Mouse (Mus musculus): ENCODE measurements around the gene Mtr. TPM values are rescaled to one million over a fixed set of nuclear protein-coding genes. Genes with fewer than 3 reads are reported as not detected.

Gene Mtr
- polyA plus RNA-seq, 1 experiment from 2014 or later, result 11.3 TPM

DNA sequence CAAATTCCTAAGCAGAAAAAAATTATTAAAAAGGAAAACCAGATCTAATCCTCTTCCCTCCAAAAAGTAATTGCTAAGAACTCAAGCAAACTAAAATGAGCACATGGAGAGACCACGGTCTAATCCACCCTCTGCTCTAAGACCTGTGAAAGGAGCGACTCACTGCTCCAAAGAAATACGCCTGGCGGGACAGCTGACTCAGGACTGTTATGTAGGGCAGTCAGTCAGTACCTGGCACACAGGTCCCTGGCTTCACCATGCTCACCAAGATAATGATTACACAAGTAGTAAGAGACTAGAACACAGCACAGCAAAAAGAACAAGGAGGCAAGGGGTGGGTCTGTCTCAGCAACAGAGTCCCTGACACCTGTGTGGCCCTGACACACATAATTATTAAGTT is 29.7 kb downstream of the Mtr start:
- Histone ChIP-seq H3K4me2 (replicated peaks) (no peak overlapping the region), H3K27ac (replicated peaks) (no peak overlapping the region), H3K9ac (replicated peaks) (no peak overlapping the region), H3K27me3 (no peaks in the 10 kb centered on the region), H3K4me3 (no peak overlapping the region), H3K9me3 (no peaks in the 10 kb centered on the region), H3K4me1 (no peaks in the 10 kb centered on the region), H3K36me3 (peaks cover 71% of the 10 kb centered on the region)
- WGBS, result 85% methylated on average over 4 of the region's 4 CpGs
- no peak for ATAC-seq (ENCODE audit: low FRiP score, low read depth)

- no peaks in the 10 kb centered on the region for H3K4me1 ChIP-seq
- H3K27ac ChIP-seq (replicated peaks), result no peak overlapping the region
- no peak for ATAC-seq (ENCODE audit: low FRiP score, low read depth)
- H3K9me3 ChIP-seq, result no peaks in the 10 kb centered on the region
- peaks cover 66% of the 10 kb centered on the region for H3K36me3 ChIP-seq
- no peak overlapping the region for H3K9ac ChIP-seq (replicated peaks)
- no peak overlapping the region for H3K4me3 ChIP-seq
- 88% methylated on average over 5 of the region's 5 CpGs for WGBS
- H3K27me3 ChIP-seq, result no peaks in the 10 kb centered on the region
- no peak overlapping the region for H3K4me2 ChIP-seq (replicated peaks)
Measured at GRCm38 (mm10) chr13:12227606-12228005, 30.3 kb downstream of the Mtr start.

DNA sequence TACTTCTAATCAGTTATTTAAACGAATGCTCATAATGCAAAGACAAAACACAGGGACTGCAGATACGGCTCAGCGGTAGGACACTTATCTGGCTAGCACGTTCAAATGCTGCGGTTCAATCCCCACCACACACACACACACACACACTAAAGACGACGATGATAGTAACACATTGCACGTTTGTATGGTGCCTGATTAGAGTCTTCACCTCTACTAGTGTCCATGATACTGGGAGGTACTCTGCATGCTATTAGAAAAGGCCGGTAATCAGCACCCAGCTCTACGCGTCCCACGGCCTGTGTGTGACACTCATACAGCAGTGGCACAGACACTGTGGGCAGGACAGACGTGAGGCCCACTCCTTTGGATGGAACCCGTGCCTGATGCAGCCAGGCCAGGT is 39.3 kb downstream of the Mtr start:
- Histone ChIP-seq H3K4me2 (replicated peaks) (no peak overlapping the region), H3K27ac (replicated peaks) (no peak overlapping the region), H3K4me3 (no peak overlapping the region), H3K9ac (replicated peaks) (no peak overlapping the region), H3K4me1 (no peaks in the 10 kb centered on the region), H3K9me3 (no peaks in the 10 kb centered on the region), H3K27me3 (no peaks in the 10 kb centered on the region), H3K36me3 (peaks cover 46% of the 10 kb centered on the region)
- ATAC-seq (ENCODE audit: low FRiP score, low read depth), result no peak
- WGBS, result 96% methylated on average over 14 of the region's 14 CpGs

DNA sequence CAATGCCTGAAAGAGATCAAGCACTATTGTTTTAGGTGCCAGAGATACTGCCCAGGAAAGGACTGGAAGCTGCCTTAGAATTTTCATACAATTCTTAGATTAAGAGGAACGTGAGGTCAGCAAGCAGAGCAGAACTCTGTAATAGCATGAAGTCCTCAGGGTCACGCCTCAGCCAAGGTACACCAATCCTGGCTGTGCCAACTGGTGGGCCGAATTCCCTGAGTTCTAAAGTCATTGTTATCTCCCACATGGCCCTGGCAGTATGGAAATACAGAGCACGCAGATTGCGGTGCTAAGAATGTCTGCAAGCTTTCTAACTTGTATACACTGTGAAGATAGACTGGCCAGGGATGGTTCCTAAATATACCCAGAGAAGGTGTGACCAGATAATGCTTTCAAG is 43.0 kb downstream of the Mtr start:
- Histone ChIP-seq H3K36me3 (peaks cover 50% of the 10 kb centered on the region; the same call in 1 of the 2 replicates), H3K9ac (replicated peaks) (no peak overlapping the region), H3K27ac (replicated peaks) (no peak overlapping the region), H3K4me2 (replicated peaks) (no peak overlapping the region), H3K4me3 (no peak overlapping the region), H3K4me1 (no peaks in the 10 kb centered on the region), H3K9me3 (no peaks in the 10 kb centered on the region), H3K27me3 (no peaks in the 10 kb centered on the region)
- no peak for ATAC-seq (ENCODE audit: low FRiP score, low read depth)
- 86% methylated on average over 5 of the region's 5 CpGs for WGBS

GRCm38 (mm10) chr13:12211058-12211457 is 46.9 kb downstream of the Mtr start:
- no peak for ATAC-seq (ENCODE audit: low FRiP score, low read depth)
- no peaks in the 10 kb centered on the region for H3K4me1 ChIP-seq
- H3K27ac ChIP-seq (replicated peaks), result no peak overlapping the region
- H3K9ac ChIP-seq (replicated peaks), result no peak overlapping the region
- WGBS, result 78% methylated on average over 2 of the region's 2 CpGs
- peaks cover 41% of the 10 kb centered on the region; the same call in 1 of the 2 replicates for H3K36me3 ChIP-seq
- H3K4me3 ChIP-seq, result no peak overlapping the region
- H3K27me3 ChIP-seq, result no peaks in the 10 kb centered on the region
- no peak overlapping the region for H3K4me2 ChIP-seq (replicated peaks)
- no peaks in the 10 kb centered on the region for H3K9me3 ChIP-seq

GRCm38 (mm10) chr13:12210023-12210762 is 47.7 kb downstream of the Mtr start:
- WGBS, result 77% methylated on average over 10 of the region's 10 CpGs
- Histone ChIP-seq H3K36me3 (peaks cover 45% of the 10 kb centered on the region; the same call in 1 of the 2 replicates), H3K4me3 (no peak overlapping the region), H3K4me1 (no peaks in the 10 kb centered on the region), H3K27ac (replicated peaks) (no peak overlapping the region), H3K27me3 (no peaks in the 10 kb centered on the region), H3K9ac (replicated peaks) (no peak overlapping the region), H3K9me3 (no peaks in the 10 kb centered on the region), H3K4me2 (replicated peaks) (no peak overlapping the region)
- ATAC-seq (ENCODE audit: low FRiP score, low read depth), result peak; percentile 54; the same call in 1 of the 2 replicates

DNA sequence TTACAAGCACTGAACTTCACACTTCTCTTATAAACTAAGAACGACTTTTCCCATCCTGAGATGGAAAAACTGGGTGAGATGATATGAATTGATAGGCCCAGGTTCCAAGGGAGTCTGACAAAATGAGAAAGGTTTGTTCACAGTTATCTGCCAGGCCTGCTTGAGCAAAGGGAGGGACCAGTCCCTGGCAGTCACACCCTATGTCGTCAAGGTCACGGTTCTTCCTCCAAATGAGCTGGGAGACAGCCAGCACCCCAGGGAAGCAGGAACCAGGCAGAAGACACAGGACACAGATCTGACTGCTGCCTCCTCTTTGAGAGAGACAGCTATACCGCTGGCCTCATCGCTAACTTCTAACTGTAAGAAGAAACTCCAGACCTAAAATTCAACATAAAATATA is 57.5 kb downstream of the Mtr start:
- ATAC-seq (ENCODE audit: low FRiP score, low read depth), result no peak
- Histone ChIP-seq H3K27ac (replicated peaks) (no peak overlapping the region), H3K9me3 (no peaks in the 10 kb centered on the region), H3K4me3 (no peak overlapping the region), H3K36me3 (peaks cover 39% of the 10 kb centered on the region), H3K9ac (replicated peaks) (no peak overlapping the region), H3K27me3 (no peaks in the 10 kb centered on the region), H3K4me1 (no peaks in the 10 kb centered on the region), H3K4me2 (replicated peaks) (no peak overlapping the region)
- 88% methylated on average over 5 of the region's 5 CpGs for WGBS

DNA sequence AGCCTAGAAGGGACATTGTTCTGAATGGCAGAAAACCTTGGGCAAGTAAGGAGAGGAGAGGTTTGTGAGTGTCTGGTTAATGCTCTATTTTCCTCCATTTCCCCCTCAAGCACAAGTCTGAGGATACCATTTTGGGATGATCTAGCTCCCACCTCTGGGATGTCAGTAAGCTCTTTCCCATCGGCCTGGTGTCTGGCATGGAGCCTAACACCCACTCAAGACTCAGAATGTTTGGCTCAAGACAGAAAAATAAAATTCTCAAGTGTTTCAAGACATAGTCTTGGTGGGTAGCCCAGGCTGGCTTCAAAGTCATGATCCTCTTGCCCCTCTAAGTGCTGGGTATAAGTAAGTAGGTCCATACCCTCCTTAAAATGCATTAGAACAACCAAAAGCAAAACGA is 59.4 kb downstream of the Mtr start:
- 93% methylated on average over 2 of the region's 2 CpGs for whole genome bisulfite sequencing
- H3K9me3 ChIP-seq, result no peaks in the 10 kb centered on the region
- ATAC-seq (ENCODE audit: low FRiP score, low read depth), result no peak
- no peak overlapping the region for H3K9ac ChIP-seq (replicated peaks)
- peaks cover 49% of the 10 kb centered on the region for H3K36me3 ChIP-seq
- H3K27ac ChIP-seq (replicated peaks), result no peak overlapping the region
- H3K4me3 ChIP-seq, result no peak overlapping the region
- H3K4me2 ChIP-seq (replicated peaks), result no peak overlapping the region
- no peaks in the 10 kb centered on the region for H3K27me3 ChIP-seq
- no peaks in the 10 kb centered on the region for H3K4me1 ChIP-seq

DNA sequence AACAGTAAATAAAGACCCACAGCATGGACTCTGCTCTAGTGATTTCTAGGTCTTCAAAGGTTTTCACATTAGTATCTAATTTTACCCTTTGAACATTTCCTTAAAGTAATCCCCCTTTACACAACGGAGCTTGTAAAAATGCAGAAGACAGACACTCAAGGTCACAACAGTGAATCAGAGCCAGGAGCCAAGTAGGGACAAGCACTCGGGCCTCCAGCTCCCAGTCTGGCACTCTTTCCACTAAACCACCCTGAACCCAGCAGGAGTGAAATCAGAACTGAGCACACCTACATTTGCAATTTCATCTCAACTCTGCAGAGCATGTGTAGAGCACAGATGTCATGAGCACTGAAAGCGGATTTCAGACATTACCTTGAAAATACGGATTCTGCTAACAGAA is 61.1 kb downstream of the Mtr start:
- no peak for ATAC-seq (ENCODE audit: low FRiP score, low read depth)
- Histone ChIP-seq H3K27me3 (no peaks in the 10 kb centered on the region), H3K36me3 (peaks cover 56% of the 10 kb centered on the region), H3K27ac (replicated peaks) (no peak overlapping the region), H3K9ac (replicated peaks) (no peak overlapping the region), H3K4me2 (replicated peaks) (no peak overlapping the region), H3K4me3 (no peak overlapping the region), H3K4me1 (no peaks in the 10 kb centered on the region), H3K9me3 (no peaks in the 10 kb centered on the region)
- 91% methylated on average over 4 of the region's 4 CpGs for WGBS

GRCm38 (mm10) chr13:12196012-12196411 is 61.9 kb downstream of the Mtr start:
- ATAC-seq (ENCODE audit: low FRiP score, low read depth), result no peak
- H3K36me3 ChIP-seq, result peaks cover 56% of the 10 kb centered on the region
- H3K4me1 ChIP-seq, result no peaks in the 10 kb centered on the region
- H3K4me3 ChIP-seq, result no peak overlapping the region
- no peak overlapping the region for H3K4me2 ChIP-seq (replicated peaks)
- no peaks in the 10 kb centered on the region for H3K27me3 ChIP-seq
- 96% methylated on average over 3 of the region's 3 CpGs for WGBS
- no peak overlapping the region for H3K27ac ChIP-seq (replicated peaks)
- no peaks in the 10 kb centered on the region for H3K9me3 ChIP-seq
- H3K9ac ChIP-seq (replicated peaks), result no peak overlapping the region

- H3K4me1 ChIP-seq, result no peaks in the 10 kb centered on the region
- H3K4me3 ChIP-seq, result no peak overlapping the region
- H3K4me2 ChIP-seq (replicated peaks), result no peak overlapping the region
- no peaks in the 10 kb centered on the region for H3K9me3 ChIP-seq
- no peak overlapping the region for H3K27ac ChIP-seq (replicated peaks)
- 90% methylated on average over 12 of the region's 12 CpGs for WGBS
- ATAC-seq (ENCODE audit: low FRiP score, low read depth), result no peak
- peaks cover 53% of the 10 kb centered on the region for H3K36me3 ChIP-seq
- H3K27me3 ChIP-seq, result no peaks in the 10 kb centered on the region
- H3K9ac ChIP-seq (replicated peaks), result no peak overlapping the region
Measured at GRCm38 (mm10) chr13:12194942-12195662, 62.8 kb downstream of the Mtr start.

DNA sequence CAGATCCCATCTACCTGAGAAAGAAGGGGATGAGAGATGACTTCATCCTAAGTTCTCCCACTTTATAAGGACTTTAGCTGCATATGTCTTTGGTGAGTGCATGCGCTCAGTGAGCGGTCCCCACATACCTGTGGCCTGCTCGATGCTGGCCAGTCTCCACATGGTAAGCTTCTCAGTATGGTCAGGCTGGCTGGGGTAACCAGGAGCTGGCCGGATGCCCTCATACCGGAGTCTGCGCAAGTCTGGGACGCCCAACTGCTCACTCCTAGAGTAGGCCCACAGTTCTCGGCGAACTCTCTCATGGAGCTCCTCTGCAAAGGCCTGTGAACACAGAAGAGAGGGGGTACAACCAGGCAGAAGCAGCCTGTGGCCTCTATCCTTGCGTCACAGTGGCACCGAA is 68.7 kb downstream of the Mtr start:
- no peaks in the 10 kb centered on the region for H3K27me3 ChIP-seq
- H3K4me1 ChIP-seq, result no peaks in the 10 kb centered on the region
- H3K9ac ChIP-seq (replicated peaks), result no peak overlapping the region
- H3K4me2 ChIP-seq (replicated peaks), result no peak overlapping the region
- H3K9me3 ChIP-seq, result no peaks in the 10 kb centered on the region
- ATAC-seq (ENCODE audit: low FRiP score, low read depth), result no peak
- H3K27ac ChIP-seq (replicated peaks), result no peak overlapping the region
- WGBS, result 94% methylated on average over 11 of the region's 11 CpGs
- H3K36me3 ChIP-seq, result peaks cover 40% of the 10 kb centered on the region
- no peak overlapping the region for H3K4me3 ChIP-seq

All from midbrain, embryonic 12.5 days (tissue).